Mouse (Mus musculus): ENCODE data around the gene Cpsf2.
"Not testable (repeated sequence)": the region's sequence is repeated elsewhere in the genome, so short reads cannot be mapped to it uniquely, and the experiment has no call there.

Gene Cpsf2

GRCm38 (mm10) chr12:101975601-101976571 lies at the start of gene Cpsf2:
Gene Cpsf2, plus strand, starts transcription at chr12:101975988.
- DNase-seq (ENCODE audit: low spot score in 2 of 2): peak; percentile 61 to 88

GRCm38 (mm10) chr12:101928423-101928822 lies 47.4 kb upstream of the Cpsf2 start:
- no peak for DNase-seq (ENCODE audit: low spot score in 2 of 2)

GRCm38 (mm10) chr12:101935223-101935622 lies 40.6 kb upstream of the Cpsf2 start:
- no peak for DNase-seq (ENCODE audit: low spot score in 2 of 2)

GRCm38 (mm10) chr12:101937572-101937971 lies 38.2 kb upstream of the Cpsf2 start:
- no peak for DNase-seq (ENCODE audit: low spot score in 2 of 2)

- DNase-seq (ENCODE audit: low spot score in 2 of 2): no peak
These were observed 27.8 kb upstream of the Cpsf2 start for GRCm38 (mm10) chr12:101947986-101948385.

GRCm38 (mm10) chr12:101948801-101949200 lies 27.0 kb upstream of the Cpsf2 start:
- DNase-seq (ENCODE audit: low spot score in 2 of 2): no peak

- DNase-seq (ENCODE audit: low spot score in 2 of 2): not testable (repeated sequence)
These were observed 20.0 kb upstream of the Cpsf2 start for GRCm38 (mm10) chr12:101955821-101956220.

- DNase-seq (ENCODE audit: low spot score in 2 of 2): no peak
These were observed 18.5 kb upstream of the Cpsf2 start for GRCm38 (mm10) chr12:101957079-101957941.

- DNase-seq (ENCODE audit: low spot score in 2 of 2): peak; percentile 89 to 95
These were observed 17.7 kb upstream of the Cpsf2 start, which contains the start of gene Atxn3 for GRCm38 (mm10) chr12:101957942-101958544. Gene Atxn3, minus strand, starts transcription at chr12:101958246.

- no peak for DNase-seq (ENCODE audit: low spot score in 2 of 2)
These were observed 17.2 kb upstream of the Cpsf2 start for GRCm38 (mm10) chr12:101958556-101958955.

GRCm38 (mm10) chr12:101958960-101959780 lies 16.6 kb upstream of the Cpsf2 start:
- DNase-seq (ENCODE audit: low spot score in 2 of 2): not testable (repeated sequence)

- no peak for DNase-seq (ENCODE audit: low spot score in 2 of 2)
These were observed 4.5 kb upstream of the Cpsf2 start for GRCm38 (mm10) chr12:101971311-101971710.

- no peak for DNase-seq (ENCODE audit: low spot score in 2 of 2)
These were observed 3.6 kb upstream of the Cpsf2 start for GRCm38 (mm10) chr12:101972230-101972629.

GRCm38 (mm10) chr12:101974571-101974970 lies 1.2 kb upstream of the Cpsf2 start:
- no peak for DNase-seq (ENCODE audit: low spot score in 2 of 2)

- DNase-seq (ENCODE audit: low spot score in 2 of 2): no peak
These were observed 604 bp upstream of the Cpsf2 start for GRCm38 (mm10) chr12:101975167-101975600.

GRCm38 (mm10) chr12:101976651-101977403 lies 1.0 kb downstream of the Cpsf2 start:
- no peak for DNase-seq (ENCODE audit: low spot score in 2 of 2)

GRCm38 (mm10) chr12:101977404-101977915 lies 1.7 kb downstream of the Cpsf2 start:
- no peak for DNase-seq (ENCODE audit: low spot score in 2 of 2)

- no peak for DNase-seq (ENCODE audit: low spot score in 2 of 2)
These were observed 2.4 kb downstream of the Cpsf2 start for GRCm38 (mm10) chr12:101978162-101978561.

GRCm38 (mm10) chr12:101978588-101978987 lies 2.8 kb downstream of the Cpsf2 start:
- DNase-seq (ENCODE audit: low spot score in 2 of 2): no peak

GRCm38 (mm10) chr12:101979213-101979750 lies 3.5 kb downstream of the Cpsf2 start:
- DNase-seq (ENCODE audit: low spot score in 2 of 2): no peak
